8 mouse cellular contexts compared by ENCODE assay signal in genomic region chr10:103369081-103369420, GRCm38 (mm10). TPM values are rescaled to one million over a fixed set of nuclear protein-coding genes. Genes with fewer than 3 reads are reported as not detected.
A peak's percentile ranks its signal among the peaks of the same experiment; 100 is the strongest.
DNase-seq lines count a peak whose midpoint lies in the region; ATAC-seq and TF ChIP-seq lines count a peak whose summit lies in the region.

No protein-coding gene starts in this region.

- H3K36me3 ChIP-seq in C2C12 (ENCODE audit: control insufficient read depth, insufficient read depth), result no peaks in the 10 kb centered on the region
- H3K36me3 ChIP-seq in embryonic facial prominence, embryonic 10.5 days (replicated peaks), result no peaks in the 10 kb centered on the region
- no peaks in the 10 kb centered on the region for H3K36me3 ChIP-seq in hindbrain, embryonic 10.5 days
- no peaks in the 10 kb centered on the region for H3K36me3 ChIP-seq in lung, postnatal 0 days (ENCODE audit: insufficient read depth, low read length)

- WGBS in embryonic facial prominence, embryonic 10.5 days, result 0% methylated on average over 8 of the region's 8 CpGs
- 0% methylated on average over 8 of the region's 8 CpGs for WGBS in hindbrain, embryonic 10.5 days
- 0% methylated on average over 8 of the region's 8 CpGs for WGBS in lung, postnatal 0 days

- peak overlapping the region; percentile 57 for H3ac ChIP-seq in C2C12 (ENCODE audit: control insufficient read depth, insufficient read length, low read depth)

- peak; percentile 76 for DNase-seq in adrenal gland, postnatal 14 days
- peak; percentile 85 for DNase-seq in embryonic facial prominence, embryonic 10.5 days (ENCODE audit: low spot score)
- DNase-seq in hindbrain, embryonic 10.5 days (ENCODE audit: low spot score), result peak; percentile 82
- DNase-seq in layer of hippocampus, postnatal 25 days (ENCODE audit: extremely low spot score in 1 of 2, low spot score in 1 of 2), result peak; percentile 19 to 36
- DNase-seq in lung, postnatal 0 days (ENCODE audit: low spot score), result peak; percentile 89
- DNase-seq in retina, adult 2 months (ENCODE audit: low read depth, low spot score), result peak; percentile 51
- DNase-seq in thymus, postnatal 0 days (ENCODE audit: low spot score), result no peak

- no peaks in the 10 kb centered on the region for H3K9me3 ChIP-seq in embryonic facial prominence, embryonic 10.5 days
- H3K9me3 ChIP-seq in hindbrain, embryonic 10.5 days, result no peaks in the 10 kb centered on the region
- no peaks in the 10 kb centered on the region for H3K9me3 ChIP-seq in lung, postnatal 0 days (ENCODE audit: low read length)

- H3K4me3 ChIP-seq in C2C12 (ENCODE audit: insufficient read depth, poor library complexity, severe bottlenecking), result peak overlapping the region; percentile 36
- H3K4me3 ChIP-seq in embryonic facial prominence, embryonic 10.5 days, result peak overlapping the region; percentile 73
- H3K4me3 ChIP-seq in hindbrain, embryonic 10.5 days, result peak overlapping the region; percentile 70
- peak overlapping the region; percentile 51 for H3K4me3 ChIP-seq in lung, postnatal 0 days (ENCODE audit: low read depth, low read length)

- peak overlapping the region; percentile 70 for H3K27ac ChIP-seq in embryonic facial prominence, embryonic 10.5 days (replicated peaks)
- peak overlapping the region; percentile 75 for H3K27ac ChIP-seq in hindbrain, embryonic 10.5 days
- no peak overlapping the region for H3K27ac ChIP-seq in lung, postnatal 0 days (ENCODE audit: low read length)

- peak; percentile 93 for ATAC-seq in lung, postnatal 0 days

- H3K4me2 ChIP-seq in lung, postnatal 0 days (replicated peaks; ENCODE audit: low read depth, low read length), result peak overlapping the region; percentile 83

- H3K79me3 ChIP-seq in C2C12 (ENCODE audit: low read depth), result no peaks in the 10 kb centered on the region

- no peak for TF ChIP-seq CTCF in C2C12 (IDR thresholded peaks at IDR 0.05; ENCODE audit: control insufficient read depth, insufficient read depth, insufficient read length)
- TF ChIP-seq CTCF in lung, postnatal 0 days (IDR thresholded peaks at IDR 0.05), result peak; percentile 27

- H3K27me3 ChIP-seq in C2C12 (ENCODE audit: control insufficient read depth, insufficient read depth, insufficient read length), result no peaks in the 10 kb centered on the region
- peaks cover 19% of the 10 kb centered on the region for H3K27me3 ChIP-seq in embryonic facial prominence, embryonic 10.5 days (replicated peaks; ENCODE audit: low read depth, poor library complexity, severe bottlenecking)
- H3K27me3 ChIP-seq in hindbrain, embryonic 10.5 days (ENCODE audit: insufficient read depth, poor library complexity, severe bottlenecking), result 0 out of 2 replicates have a peak, but pooled peaks cover 12% of the 10 kb centered on the region
- no peaks in the 10 kb centered on the region for H3K27me3 ChIP-seq in lung, postnatal 0 days (replicated peaks; ENCODE audit: insufficient read depth, low read length)

- no peak for TF ChIP-seq EP300 in lung, postnatal 0 days (IDR thresholded peaks at IDR 0.05)

- peaks cover 11% of the 10 kb centered on the region; the same call in 1 of the 2 replicates for H3K4me1 ChIP-seq in embryonic facial prominence, embryonic 10.5 days
- peaks cover 7% of the 10 kb centered on the region; the same call in 1 of the 2 replicates for H3K4me1 ChIP-seq in hindbrain, embryonic 10.5 days (replicated peaks)
- H3K4me1 ChIP-seq in lung, postnatal 0 days (ENCODE audit: insufficient read depth, low read depth, low read length), result peaks cover 10% of the 10 kb centered on the region; the same call in 1 of the 2 replicates

- H3K79me2 ChIP-seq in C2C12 (ENCODE audit: control insufficient read depth, insufficient read depth), result no peaks in the 10 kb centered on the region

- no peak overlapping the region; the same call in 1 of the 2 replicates for H3K9ac ChIP-seq in lung, postnatal 0 days (replicated peaks; ENCODE audit: low read depth)

TF ChIP-seq in C2C12, 6 proteins besides CTCF, POLR2A, EP300 and RAD21:
- no peak for TF ChIP-seq MYOD1 (IDR thresholded peaks at IDR 0.05; ENCODE audit: control insufficient read depth, insufficient read length, low read depth)

RNA-seq across cellular contexts. Expression of gene Slc6a15, which starts 1.5 kb away (rescaled TPM):
- polyA plus RNA-seq in C2C12 (2012; fragmentation: generic; extraction: Trizol), result 1.5 TPM
- 3.0 and 4.0 TPM in 2 replicates for total RNA-seq in adrenal gland, postnatal 14 days (2021)
- polyA plus RNA-seq in embryonic facial prominence, embryonic 10.5 days (2016; fragmentation: Nextera tagmentation; extraction: Ambion mirVana), result 5.4 and 6.5 TPM in 2 replicates
- 6.3 and 12.7 TPM in 2 replicates for polyA plus RNA-seq in hindbrain, embryonic 10.5 days (2016; fragmentation: Nextera tagmentation; extraction: Ambion mirVana)
- 10 to 100 TPM; 70.1 to 82.4 TPM for total RNA-seq in layer of hippocampus, postnatal 25 days (2021)
- 0.43 and 0.60 TPM in 2 replicates for polyA plus RNA-seq in lung, postnatal 0 days (2015; fragmentation: Nextera tagmentation; extraction: Ambion mirVana)
- polyA plus RNA-seq in thymus, postnatal 0 days (2015; fragmentation: Nextera tagmentation; extraction: Ambion mirVana), result 0.18 TPM in 1 of 2 replicates, not detected in the other
